Mouse (Mus musculus) heart, adult 2 months (tissue): ENCODE data around the gene Gm14214.

ENCODE experiments used
- CTCF ChIP-seq: fragments of 200-600 bp; IDR thresholded peaks from 2 replicates; pipeline ENCODE4 v1.8.1; 2022; ENCODE audit warnings: antibody characterized with exemption, mild to moderate bottlenecking, moderate library complexity
- EP300 ChIP-seq: fragments of 200-500 bp; IDR thresholded peaks from 2 replicates; pipeline ENCODE4 v1.6.1; 2011; ENCODE audit warnings: low read depth, low read length, control low read depth; ENCODE audit not compliant: insufficient read depth
- POLR2A ChIP-seq: fragments of 200-500 bp; IDR thresholded peaks from 2 replicates; pipeline ENCODE4 v1.6.1; 2011; ENCODE audit warnings: mild to moderate bottlenecking, low read depth, low read length, control low read depth; ENCODE audit not compliant: insufficient read depth

GRCm38 (mm10) chr2:154735986-154736385 lies 33.8 kb downstream of the Gm14214 start:
- no peak for TF ChIP-seq CTCF
- TF ChIP-seq EP300, result no peak
- no peak for TF ChIP-seq POLR2A
